Mouse (Mus musculus): ENCODE results near the gene Plekhh2.

DNA sequence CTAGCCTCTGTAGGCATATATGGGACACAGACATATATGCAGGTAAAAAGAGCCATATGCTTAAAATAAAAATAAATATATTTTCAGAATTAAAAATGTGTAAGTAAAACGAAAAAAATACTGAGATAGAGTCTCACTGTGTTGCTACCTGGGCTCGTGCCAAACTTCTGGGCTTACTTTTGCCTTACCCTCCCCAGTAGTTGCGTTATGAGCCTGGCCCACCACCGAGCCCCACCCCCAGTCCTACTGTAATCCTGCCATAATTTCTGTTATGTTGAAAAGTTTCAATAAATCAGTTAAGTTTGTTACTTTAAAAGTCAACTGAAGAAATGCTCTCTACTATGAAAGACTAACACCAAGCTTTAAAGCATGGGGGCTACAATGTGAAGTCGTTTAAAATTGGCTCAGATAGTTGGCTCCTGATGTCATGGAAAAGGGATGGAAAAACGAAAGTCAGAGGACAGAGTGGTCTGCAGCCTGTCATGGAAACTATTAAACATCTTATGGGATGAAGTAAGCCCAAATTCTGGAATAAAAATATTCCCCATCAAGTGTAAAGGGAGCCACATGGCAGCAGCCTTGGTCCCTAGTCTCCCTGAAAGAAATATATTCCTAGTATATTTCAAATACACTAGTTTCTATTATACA is 27.9 kb upstream of the Plekhh2 start:
- TF ChIP-seq CTCF (conservative IDR thresholded peaks at IDR 0.05 in 1 of 2, IDR thresholded peaks at IDR 0.05 in 1 of 2; ENCODE audit: low read depth in 2 of 2, low read length in 2 of 2) (no peak), TCF12 (IDR thresholded peaks at IDR 0.05; ENCODE audit: low read depth, low read length) (no peak), IRF4 (IDR thresholded peaks at IDR 0.05; ENCODE audit: low read depth, low read length) (no peak), POLR2A (IDR thresholded peaks at IDR 0.05; ENCODE audit: low read depth, low read length) (no peak), HCFC1 (IDR thresholded peaks at IDR 0.05; ENCODE audit: low read depth, low read length) (no peak), USF2 (conservative IDR thresholded peaks at IDR 0.05; ENCODE audit: low read depth, low read length) (no peak), GABPA (IDR thresholded peaks at IDR 0.05; ENCODE audit: insufficient replicate concordance, low read depth, low read length) (no peak)
